Mouse (Mus musculus): ENCODE results near the gene Ep300.
A peak's percentile ranks its signal among the peaks of the same experiment; 100 is the strongest.

Gene Ep300

DNA sequence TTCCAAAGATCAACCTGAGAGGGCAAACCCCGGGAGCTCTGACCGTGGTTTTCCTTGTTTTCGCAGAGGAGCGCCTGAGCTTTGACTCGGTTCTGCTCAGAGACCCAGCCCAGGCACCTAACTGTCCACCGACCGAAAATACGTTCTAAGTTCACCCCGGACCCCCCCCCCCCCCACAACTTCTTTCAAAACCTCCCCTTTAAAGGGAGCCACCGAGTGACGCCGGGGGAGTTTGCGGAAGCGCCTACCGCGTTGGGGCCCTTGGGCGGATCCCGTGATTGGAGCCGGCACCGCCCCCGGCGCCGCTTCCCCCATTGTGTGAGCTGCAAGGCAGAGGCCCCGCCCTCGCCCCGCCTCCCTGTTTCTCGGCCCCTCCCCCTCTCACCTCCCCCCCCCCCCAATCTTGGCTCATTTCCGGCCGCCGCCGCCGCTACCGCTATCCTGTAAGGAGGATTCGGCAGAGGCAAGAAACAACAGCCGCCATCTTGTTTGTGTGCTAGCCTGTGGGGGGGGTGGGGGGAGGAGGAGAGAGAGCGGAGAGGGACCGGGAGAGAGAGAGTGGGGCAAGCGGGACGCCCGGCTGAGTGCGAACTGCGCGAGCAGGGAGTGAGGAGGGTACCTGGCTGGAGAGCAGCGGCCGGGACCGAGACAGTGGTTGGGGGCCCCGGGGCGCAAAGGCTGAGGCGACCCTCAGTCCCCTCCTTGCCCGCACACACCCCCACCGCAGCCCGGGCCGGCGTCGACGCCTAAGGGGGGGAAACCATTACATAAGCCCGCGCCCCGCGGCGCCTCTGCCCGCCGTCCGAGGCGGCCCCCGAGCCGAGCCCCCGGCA is at the start of gene Ep300:
Gene Ep300, plus strand, starts transcription at position 439 of the 833 bp plus-strand sequence.
- peak; percentile 97 to 99 for DNase-seq

DNA sequence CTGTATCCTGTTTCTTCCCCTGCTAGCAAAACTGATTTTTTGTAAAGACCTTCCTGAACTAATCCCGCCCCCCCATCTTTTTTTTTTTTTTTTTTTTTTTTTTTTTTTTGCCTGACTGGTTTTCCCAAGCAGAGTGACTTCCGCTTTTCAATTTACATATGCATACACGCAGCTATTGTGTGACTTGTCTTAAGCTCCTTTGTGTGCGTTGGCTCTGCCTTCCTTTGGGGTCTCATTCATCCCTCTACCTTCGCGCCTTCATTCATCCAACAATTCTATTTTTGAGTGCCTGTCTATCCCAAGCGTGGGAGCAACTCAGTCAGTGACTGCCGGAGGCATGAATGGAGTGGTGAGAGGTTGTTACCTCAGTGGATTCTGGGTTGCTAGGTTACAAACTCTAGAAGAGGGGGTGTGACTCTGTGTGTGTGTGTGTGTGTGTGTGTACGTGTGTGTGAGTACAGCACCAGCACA is 49.2 kb upstream of the Ep300 start:
- DNase-seq, result no peak

DNA sequence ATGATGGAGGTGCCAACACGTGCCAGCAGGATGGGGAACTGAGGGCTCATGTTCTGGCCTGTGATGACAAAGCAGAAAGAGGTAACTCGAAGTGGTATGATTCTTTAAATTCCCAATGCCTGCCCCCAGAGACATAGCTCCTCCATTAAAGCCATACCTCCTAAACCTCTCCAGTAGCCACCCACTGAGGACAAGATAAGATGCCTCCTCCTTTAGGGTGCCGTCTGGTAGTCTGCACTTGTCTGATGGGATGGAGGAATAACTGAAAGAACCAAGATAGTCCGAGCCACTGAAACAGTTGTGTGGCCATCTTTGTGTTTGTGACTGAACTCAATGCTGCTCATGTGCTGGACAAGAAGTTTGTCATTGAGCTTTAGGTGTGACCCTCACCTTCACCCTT is 47.0 kb upstream of the Ep300 start:
- DNase-seq, result no peak

DNA sequence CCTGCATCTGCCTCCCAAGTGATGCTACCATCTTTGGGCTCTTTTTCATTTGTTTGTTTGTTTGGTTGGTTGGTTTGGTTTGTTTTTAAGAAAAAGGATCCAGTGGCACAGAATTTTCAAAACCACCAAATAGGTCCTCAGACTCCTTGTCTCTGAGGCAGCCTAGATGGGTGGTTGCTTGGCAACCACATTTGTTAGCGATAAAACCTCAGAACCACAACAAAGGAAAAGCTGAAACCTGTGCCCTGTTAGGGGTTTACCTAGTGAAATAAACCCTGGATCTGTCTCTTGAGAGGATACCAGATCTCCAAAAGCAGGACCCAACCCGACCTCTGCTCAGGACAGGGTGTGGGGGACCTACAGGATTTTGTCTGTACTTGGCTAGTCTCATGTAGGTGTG is 45.6 kb upstream of the Ep300 start:
- DNase-seq, result no peak

DNA sequence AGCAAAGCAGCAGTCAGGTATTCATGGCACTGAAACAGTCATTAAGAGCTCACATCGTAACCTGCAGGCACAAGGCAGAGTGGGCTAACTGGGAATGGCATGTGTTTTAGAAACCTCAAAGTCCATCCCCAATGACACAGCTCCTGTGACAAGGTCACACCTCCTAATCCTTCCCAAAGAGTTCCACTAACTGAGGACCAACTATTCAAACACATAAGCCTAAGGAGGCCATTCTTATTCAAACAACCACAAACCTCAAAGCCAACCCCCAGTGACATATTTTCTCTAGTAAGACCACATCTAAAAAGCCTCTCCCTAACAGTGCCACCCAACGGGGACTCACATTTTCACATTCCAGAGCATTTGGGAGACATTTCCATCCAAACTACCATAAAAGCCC is 40.2 kb upstream of the Ep300 start:
- DNase-seq, result peak in 1 of 2 experiments; percentile 4

DNA sequence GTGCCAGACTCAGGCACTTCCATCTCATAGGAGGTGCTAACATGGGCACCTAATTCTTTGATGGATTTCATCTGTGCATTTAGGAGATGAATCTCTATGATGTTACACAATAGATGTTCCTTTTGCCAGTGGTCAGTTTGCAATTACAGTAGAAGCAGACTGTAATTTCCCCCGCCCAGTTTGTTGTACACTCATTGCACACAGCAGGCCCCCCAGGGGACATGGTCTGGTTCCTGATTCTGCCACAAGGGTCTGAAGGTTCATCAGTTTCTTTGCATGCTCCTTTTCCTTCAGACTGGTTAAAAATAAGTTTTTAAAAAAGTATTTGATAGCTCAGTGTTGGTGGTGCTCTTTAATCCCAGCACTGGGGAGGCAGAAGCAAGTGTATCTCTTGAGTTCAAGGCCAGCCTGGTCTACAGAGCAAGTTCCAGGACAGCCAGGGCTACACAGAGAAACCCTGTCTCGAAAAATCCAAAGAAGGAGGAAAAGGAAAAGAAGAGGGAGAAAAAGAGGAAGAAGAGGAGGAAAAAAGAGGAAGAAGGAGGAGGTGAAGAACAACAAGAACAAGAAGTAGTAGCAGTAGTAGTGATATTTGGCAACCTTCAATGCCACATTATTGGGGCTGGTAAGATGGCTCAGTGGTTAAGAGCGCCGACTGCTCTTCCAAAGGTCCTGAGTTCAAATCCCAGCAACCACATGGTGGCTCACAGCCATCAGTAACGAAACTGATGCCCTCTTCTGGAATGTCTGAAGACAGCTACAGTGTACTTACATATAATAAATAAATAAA is 39.6 kb upstream of the Ep300 start:
- DNase-seq, result peak in 1 of 2 experiments; percentile 6

DNA sequence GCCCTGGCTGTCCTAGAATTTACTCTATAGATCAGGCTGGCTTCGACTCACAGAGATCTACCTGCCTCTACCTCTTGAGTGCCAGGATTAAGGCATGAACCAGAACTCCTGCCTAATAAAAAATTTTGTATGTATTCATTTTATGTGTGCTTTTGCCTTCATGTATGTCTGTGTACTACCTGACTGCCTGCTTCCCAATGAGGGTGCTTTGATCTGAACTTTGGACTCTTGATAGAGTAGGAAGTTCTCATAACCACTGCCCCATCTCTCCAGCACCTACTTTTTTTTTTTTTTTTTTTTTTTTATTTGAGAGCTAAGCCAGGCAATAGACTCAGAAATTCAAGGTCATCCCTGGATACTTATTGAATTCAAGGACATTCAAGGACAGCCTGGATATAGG is 31.7 kb upstream of the Ep300 start:
- no peak for DNase-seq

DNA sequence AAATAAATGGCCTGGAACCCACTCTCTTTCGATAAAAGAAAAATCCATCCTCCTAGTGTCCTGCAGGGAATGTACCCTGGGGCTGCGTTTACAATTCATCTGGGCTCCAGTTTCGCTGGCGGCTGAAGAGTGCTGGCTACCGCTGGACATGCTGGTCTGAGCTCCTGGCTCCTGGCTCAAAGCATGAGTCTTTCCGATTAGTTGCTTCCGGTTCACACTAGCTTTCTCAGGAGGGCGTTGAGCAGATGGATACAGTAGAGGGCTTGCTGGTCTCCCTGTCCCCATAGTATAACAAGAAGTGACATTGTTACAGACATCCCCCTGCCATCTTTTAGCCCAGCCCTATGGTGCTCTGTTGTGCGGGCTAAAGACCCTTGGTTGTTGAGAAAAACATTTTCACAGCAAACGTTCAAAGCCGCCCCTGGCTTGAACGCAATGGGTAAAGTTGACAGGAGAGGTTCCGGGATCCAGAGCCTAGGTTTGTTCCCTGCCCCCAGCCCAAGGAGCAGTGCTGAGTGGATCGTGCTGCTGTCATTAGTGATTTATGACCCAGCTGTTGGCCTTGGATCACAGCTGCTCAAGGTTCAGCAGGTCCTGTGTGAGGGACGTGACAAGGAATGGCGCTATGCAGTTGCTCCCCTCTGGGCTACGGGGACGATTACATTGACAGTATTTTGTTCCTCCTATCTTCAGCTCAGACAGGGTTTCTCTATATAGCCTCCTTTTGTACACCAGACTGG is 30.4 kb upstream of the Ep300 start:
- DNase-seq, result peak; percentile 53 to 78

DNA sequence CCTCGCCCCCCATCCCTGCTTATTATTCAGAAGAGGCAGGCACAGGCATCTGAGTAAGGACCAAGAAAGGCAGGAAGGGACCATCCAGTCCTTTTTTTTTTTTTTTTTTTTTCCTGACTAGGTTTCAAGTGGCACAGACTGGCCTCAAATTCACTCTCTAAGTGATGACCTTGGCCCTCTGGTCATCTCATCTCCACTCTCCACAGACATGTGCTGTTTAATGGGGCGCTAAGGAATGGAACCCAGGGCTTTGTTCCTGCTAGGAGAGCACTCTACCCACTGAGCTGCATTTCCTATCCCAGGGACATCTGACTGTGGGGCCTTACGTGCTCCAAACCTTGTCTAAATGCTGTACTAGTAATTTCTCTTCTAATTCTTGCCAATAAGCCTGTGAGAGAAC is 29.2 kb upstream of the Ep300 start:
- no peak for DNase-seq

DNA sequence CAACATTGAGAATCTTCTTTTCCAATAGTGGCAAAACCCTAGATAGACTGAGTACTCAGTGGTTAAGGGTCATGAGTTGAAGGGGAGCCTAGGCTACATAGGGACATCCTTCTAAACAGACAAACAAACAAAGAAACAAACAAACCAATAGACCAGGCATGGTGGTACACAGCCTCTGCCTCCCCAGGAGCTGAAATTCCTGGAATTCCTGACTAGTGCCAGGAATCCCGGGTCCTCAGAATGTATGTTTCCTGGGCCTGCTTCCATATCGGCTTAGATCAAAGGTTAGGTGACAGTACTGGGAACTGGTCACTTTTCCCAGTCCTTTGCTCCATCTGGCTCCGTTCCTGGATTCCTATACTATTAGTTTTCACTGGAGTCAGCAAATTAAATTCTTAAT is 23.6 kb upstream of the Ep300 start:
- DNase-seq, result no peak

DNA sequence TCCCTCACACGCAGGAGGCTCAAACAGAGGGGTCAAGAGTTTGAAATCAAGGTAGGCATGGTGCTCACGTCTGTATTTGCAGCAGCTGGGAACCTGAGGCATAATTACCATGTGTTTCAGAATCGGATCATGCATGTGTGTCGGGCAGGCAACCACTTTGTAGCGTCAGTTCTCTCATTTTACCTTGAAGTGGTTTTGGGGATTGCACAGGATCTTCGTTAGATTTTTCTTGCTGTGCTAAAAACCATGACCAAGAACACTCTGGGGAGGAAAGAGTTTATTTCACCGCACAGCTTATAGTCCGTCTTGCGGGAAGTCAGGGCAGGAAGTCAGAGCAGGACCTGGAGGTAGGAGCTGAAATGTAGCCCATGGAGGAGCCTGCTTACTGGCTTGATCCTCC is 23.2 kb upstream of the Ep300 start:
- DNase-seq, result no peak

DNA sequence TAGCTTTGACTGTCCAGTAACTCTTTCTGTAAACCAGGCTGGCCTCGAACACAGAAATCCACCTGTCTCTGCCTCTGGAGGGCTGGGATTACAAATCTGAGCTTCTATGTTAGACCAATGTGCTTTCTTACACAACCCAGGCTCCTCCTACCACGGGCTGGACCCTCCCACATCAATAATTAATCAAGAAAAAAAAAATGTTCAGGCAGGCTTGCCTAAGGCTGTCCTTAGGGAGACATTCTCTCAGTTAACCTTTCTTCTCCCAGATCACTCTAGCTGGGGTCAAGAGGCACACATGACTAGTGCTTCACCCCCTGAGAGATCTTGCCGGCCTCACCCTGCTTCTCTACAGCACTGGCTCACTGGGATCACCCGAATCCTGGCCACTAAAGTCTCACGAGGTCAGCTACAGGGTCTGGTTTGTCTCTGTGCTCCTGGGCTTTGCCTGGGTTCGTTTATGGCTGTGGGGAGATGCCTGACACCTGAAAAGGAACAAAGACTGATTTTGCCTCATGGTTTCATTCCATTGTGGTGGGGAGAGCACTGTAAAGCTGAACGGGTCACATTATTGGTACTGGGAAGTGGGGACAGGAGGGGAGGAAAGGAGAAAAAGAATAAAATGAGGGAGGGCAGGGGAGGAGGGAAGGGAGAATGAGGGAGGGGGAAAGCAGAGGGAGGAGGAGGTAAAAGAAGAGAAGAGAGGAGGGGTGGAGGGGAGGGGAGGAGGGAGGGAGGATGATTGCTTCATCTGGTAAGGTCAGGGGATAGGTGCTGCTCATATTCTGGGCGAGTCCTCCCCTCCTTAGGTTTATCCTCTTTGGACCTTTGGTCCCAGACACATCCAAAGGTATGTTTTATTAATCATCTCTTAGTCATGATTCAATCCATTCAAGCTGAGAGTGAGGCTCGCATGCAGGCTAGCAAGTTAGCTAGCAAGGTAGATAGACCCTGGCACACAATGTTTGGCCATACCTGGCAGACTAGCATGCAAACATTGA is 22.4 kb upstream of the Ep300 start:
- DNase-seq, result peak; percentile 65 to 68

DNA sequence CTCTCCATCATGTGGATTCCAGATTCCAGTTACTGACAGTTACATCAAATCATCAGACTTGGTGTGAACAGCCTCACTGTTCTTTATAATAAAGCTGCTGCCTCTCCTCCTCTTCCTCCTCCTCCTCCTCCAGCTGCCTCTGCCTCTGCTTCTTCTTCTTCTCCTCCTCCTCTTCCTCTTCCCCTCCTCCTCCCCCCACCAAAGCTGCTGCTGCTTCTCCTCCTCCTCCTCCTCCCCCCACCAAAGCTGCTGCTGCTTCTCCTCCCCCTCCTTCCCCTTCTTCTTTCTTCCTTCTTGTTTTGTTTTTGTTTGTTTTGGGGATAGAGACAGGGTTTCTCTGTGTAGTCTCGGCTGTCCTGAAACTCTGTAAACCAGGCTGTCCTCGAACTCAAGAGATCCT is 17.1 kb upstream of the Ep300 start:
- no peak for DNase-seq

DNA sequence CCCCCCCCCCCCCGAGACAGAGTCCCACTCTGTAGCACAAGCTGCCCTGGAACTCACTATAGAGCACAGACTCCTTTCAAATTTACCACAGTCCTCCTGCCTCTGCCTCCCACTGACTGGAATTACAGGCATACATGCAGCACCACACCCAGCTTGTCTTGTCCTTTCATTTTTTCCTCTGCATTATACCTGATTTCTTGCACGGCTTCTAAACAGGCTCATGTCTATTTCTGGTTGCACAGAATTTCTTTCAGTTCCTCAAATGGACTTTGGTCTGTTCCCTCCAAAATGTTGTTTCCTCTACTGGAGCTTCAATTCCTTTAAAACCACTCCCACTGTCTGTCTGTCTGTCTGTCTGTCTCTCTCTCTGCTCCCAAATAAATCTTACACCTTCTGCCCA is 16.6 kb upstream of the Ep300 start:
- no peak for DNase-seq

DNA sequence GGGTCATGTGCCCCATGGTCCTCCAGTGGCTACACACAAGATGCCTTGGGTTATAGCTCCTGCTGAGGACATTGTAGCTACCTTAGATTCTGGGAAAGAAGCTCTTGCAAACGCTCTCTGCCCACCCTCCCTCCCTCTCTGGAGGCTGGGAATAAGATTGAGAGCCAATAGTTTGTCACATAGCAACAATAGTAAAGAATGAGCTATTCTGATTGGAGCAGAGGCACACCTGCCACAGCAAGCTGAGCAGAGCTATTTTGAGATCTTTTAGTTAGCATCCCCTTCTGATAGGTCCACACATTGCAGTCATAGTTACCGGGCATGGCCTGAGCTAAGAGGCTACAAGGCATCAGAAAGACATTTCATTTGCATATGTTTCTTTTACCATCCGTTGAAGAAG is 8.2 kb upstream of the Ep300 start:
- DNase-seq, result no peak

DNA sequence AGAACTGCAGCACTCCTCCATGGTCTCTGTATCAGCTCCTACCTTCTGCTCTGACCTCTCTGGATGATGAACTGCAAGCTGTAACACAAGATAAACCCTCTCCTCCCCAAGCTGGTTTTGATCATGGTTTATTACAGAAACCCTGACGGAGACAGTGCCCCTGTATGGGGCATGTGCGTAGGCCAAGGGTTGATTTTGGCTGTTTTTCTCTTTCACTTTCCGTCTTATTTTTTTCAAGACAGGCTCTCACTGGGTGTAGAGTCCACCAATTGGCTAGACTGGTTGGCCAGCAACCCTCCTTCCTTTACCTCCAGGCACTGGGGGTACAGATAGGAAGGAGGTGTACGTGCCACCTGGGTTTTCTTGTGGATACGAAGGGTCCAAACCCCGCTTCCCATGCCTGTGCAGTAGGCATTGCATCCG is 7.4 kb upstream of the Ep300 start:
- no peak for DNase-seq

DNA sequence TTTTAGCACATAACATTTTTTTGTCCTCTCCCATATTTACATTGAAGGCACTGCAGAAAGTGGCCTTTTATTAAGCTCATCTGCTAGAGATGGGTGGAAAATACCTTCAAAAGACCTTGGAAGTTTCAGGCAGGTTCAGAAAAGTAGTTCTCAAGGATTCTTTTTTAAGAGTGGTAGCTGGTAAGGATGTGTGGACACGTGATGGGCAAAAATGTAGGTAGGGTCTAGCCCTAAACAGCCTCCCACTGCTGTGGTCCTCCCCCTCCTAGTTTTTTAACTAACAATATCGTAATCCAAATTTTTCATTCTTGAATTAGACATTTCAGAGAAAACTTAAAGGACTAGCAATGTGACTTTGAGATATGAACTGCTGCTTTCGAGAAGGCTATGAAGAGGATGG is 685 bp upstream of the Ep300 start:
- DNase-seq, result no peak

DNA sequence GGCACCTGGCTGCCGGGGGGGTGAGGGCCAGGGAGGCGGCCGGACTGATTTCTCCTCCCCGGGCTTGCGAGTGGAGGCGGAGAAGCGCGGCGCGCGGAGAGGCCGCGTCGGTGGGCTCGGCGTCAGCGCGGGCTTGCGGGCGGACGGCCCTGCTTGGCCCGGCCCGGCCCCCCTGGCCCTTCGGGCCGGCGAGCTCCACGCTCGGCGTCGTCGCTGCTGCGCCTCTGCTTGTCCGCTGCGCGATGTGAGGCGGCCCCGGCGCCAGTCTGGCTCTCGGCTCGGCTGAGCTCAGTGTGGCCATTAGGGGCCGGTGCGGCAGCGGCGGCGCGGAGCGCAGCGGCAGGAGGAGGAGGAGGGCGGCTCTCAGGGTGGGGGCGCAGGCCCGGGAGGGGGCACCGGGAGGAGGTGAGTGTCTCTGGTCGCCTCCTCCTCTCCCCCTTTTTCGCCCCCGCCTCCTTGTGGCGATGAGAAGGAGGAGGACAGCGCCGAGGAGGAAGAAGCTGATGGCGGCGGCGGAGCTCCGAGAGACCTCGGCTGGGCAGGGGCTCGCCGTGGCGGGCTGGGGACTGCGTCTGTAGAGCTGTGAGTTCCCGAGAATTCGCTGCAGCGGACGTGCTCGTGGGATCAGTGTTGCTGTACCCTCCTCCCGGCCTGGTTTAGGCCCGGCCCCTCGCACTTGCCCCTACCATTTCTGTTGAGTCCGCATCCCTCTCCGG is 753 bp downstream of the Ep300 start:
- peak; percentile 81 to 94 for DNase-seq

DNA sequence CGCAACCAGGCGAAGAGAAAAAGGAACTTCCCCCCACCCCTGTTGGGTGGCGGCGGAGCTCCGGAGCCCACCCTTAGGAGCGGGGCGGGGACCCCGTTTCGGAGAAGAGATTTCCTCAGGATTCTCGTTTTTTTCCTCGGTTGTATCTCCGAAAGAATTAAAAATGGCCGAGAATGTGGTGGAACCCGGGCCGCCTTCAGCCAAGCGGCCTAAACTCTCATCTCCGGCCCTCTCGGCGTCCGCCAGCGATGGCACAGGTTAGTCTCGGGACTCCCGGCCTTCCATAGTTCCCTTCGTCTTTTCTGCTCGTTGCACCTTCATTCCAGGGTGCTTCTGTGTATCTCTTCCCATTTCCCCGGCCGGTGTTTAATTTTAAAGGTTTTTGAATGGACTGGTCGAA is 1.3 kb downstream of the Ep300 start:
- peak in 1 of 2 experiments; percentile 40 for DNase-seq

DNA sequence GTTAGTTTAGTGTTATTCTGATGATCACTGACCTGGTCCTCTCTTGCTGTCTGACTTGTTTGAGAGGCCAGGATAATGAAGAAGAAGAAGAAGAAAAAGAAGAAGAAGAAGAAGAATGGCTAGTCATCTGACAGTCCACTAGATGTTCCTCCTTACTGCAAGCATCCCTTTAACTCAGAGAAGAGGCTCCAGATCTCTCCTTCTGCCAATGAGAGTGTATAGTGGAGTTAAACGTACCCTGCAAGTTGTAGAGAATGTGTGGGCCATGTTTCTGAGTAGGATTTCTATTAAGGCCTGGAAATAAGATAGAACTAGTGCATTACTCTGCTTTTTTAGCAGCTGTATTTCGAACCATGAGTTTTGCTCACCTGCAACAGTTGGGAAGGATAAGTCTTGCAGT is 2.5 kb downstream of the Ep300 start:
- no peak for DNase-seq

DNA sequence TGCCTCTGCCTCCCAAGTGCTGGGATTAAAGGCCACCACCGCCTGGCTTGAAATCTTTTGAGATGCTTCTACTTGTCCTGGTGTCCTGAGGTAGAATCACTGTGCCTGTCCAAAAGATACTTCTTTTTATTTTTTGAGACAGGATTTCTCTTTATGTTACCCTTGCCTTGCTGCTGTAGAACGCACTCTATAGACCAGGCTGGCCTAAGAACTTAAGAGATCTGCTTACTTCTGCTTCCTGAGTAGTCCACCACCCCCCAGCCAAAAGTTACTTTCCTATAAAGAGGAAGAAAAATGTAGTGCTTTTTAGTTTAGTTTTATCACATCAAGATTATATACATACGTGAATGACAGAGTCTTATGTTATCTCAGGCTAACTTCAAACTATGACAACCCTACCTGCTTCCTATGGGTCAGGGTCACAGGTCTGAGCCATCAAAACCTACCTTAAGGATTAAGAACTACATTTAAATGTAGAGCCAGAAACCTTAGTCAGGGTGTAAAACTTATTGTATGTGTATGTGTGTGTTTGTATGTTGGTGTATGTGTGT is 9.1 kb downstream of the Ep300 start:
- no peak for DNase-seq
